Mouse (Mus musculus): Measurements from ENCODE around the gene Hdac6. TPM values are rescaled to one million over a fixed set of nuclear protein-coding genes. Genes with fewer than 3 reads are reported as not detected.
A peak's percentile ranks its signal among the peaks of the same experiment; 100 is the strongest.

Gene Hdac6
- polyA plus RNA-seq (2015; fragmentation: Nextera tagmentation; extraction: Ambion mirVana): 7.2 and 7.5 TPM in 2 replicates

DNA sequence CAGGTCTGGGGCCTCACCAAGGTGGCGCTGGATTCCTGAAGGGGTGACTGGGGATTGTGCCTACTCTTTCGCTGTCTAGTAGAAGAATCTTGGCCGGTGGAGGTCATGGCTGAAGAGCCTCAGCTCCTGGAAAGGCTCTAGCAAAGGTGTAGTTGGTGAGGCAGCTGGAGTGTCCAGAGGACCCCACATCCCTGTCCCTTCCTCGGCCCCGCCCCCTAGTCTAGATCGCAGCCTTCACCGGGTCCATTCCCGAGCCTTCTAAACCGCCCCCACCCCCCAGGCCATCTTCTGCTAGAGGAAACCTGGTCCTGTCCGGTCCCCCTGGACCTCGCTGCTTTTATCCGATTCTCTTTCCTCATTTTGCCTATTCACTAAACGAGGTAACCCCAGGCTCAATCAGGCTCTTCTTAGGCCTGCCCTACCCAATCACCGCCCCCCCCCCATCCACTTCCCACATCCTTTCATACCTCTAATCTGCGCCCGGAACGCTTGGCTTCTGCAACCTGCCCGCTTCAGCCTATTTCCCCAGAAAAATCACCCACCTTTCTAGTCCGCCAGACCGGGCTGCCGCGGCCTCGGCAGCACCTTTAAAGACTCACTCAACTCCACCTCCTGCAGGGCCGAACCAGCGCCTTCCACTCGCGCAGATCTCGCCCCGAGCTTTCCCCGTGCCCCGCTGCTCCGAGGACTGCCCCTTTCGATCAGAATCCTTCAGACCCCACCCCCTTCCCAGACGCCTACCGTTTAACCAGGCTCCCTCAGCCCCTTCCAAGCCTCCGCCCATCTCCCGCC, at the start of gene Hdac6:
Gene Hdac6, minus strand, starts transcription at position 782 of the 792 bp plus-strand sequence.
- Histone ChIP-seq H3K27me3 (replicated peaks; ENCODE audit: insufficient read depth, low read length) (no peaks in the 10 kb centered on the region), H3K27ac (ENCODE audit: low read length) (no peak within 1 kb of the TSS)
- ATAC-seq: no peak; the same call in none of the 2 replicates

DNA sequence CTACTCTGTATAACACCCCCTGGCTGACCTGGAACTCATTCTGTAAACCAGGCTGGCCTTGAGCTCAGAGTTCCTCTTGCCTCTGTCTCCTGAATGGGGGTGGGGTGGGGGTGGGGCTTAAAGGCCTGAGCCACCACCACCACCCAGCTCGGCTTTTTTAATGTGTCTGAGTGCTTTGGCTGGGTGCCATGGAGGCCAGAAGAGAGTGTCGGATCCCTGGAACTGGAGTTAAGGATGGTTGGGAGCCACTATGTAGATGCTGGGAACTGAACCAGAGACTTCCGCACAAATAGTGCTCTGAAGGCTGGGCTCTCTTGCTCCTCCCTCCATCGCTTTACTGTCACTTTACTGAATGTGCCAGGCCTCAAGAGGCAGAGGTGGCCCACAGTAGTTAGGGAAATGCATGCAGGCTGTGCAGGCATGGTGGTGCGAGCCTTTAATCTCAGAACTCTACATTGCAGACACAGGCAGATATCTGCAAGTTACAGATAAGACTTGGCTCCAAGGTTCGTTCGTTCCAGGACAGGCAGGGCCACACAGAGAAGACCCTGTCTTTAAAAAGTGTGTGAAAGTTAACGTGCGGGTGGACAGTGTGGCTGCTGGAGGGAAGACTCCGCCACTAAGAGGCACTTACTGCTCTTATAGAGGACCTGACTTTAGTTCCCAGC, 45.5 kb upstream of the Hdac6 start:
- H3K36me3 ChIP-seq (ENCODE audit: insufficient read depth, low read length): no peaks in the 10 kb centered on the region
- no peak overlapping the region for H3K4me2 ChIP-seq (replicated peaks; ENCODE audit: low read depth, low read length)
- H3K27me3 ChIP-seq (replicated peaks; ENCODE audit: insufficient read depth, low read length): no peaks in the 10 kb centered on the region
- no peak overlapping the region for H3K27ac ChIP-seq (ENCODE audit: low read length)
- no peaks in the 10 kb centered on the region for H3K9me3 ChIP-seq (ENCODE audit: low read length)
- TF ChIP-seq CTCF (IDR thresholded peaks at IDR 0.05) (no peak), EP300 (IDR thresholded peaks at IDR 0.05) (no peak)
- 63% methylated on average over 10 of the region's 10 CpGs for WGBS
- H3K4me3 ChIP-seq (ENCODE audit: low read depth, low read length): no peak overlapping the region
- DNase-seq (ENCODE audit: low spot score): no peak
- no peaks in the 10 kb centered on the region for H3K4me1 ChIP-seq (ENCODE audit: insufficient read depth, low read depth, low read length)
- H3K9ac ChIP-seq (replicated peaks; ENCODE audit: low read depth): no peak overlapping the region
- ATAC-seq: no peak

More for the DNA sequence above, at the start of gene Hdac6:
- peak within 1 kb of the TSS; percentile 36 for H3K4me3 ChIP-seq (ENCODE audit: low read depth, low read length)
- H3K4me2 ChIP-seq (replicated peaks; ENCODE audit: low read depth, low read length): peak within 1 kb of the TSS; percentile 51
- H3K36me3 ChIP-seq (ENCODE audit: insufficient read depth, low read length): no peaks in the 10 kb centered on the region
- 13% methylated on average over 34 of the region's 37 CpGs for WGBS
- H3K9ac ChIP-seq (replicated peaks; ENCODE audit: low read depth): peak within 1 kb of the TSS; percentile 44; the same call in 1 of the 2 replicates
- TF ChIP-seq CTCF (IDR thresholded peaks at IDR 0.05): no peak
- no peak for TF ChIP-seq EP300 (IDR thresholded peaks at IDR 0.05)
- no peaks in the 10 kb centered on the region for H3K9me3 ChIP-seq (ENCODE audit: low read length)
- H3K4me1 ChIP-seq (ENCODE audit: insufficient read depth, low read depth, low read length): no peaks in the 10 kb centered on the region
- DNase-seq (ENCODE audit: low spot score): no peak

- no peak overlapping the region for H3K4me2 ChIP-seq (replicated peaks; ENCODE audit: low read depth, low read length)
- ATAC-seq: no peak
- H3K4me3 ChIP-seq (ENCODE audit: low read depth, low read length): no peak overlapping the region
- H3K9ac ChIP-seq (replicated peaks; ENCODE audit: low read depth): no peak overlapping the region
- no peak for TF ChIP-seq CTCF (IDR thresholded peaks at IDR 0.05)
- no peak for TF ChIP-seq EP300 (IDR thresholded peaks at IDR 0.05)
- no peaks in the 10 kb centered on the region for H3K27me3 ChIP-seq (replicated peaks; ENCODE audit: insufficient read depth, low read length)
- H3K4me1 ChIP-seq (ENCODE audit: insufficient read depth, low read depth, low read length): no peaks in the 10 kb centered on the region
- H3K9me3 ChIP-seq (ENCODE audit: low read length): no peaks in the 10 kb centered on the region
- no peaks in the 10 kb centered on the region for H3K36me3 ChIP-seq (ENCODE audit: insufficient read depth, low read length)
- no peak overlapping the region for H3K27ac ChIP-seq (ENCODE audit: low read length)
- whole genome bisulfite sequencing: 52% methylated on average over 8 of the region's 8 CpGs
- no peak for DNase-seq (ENCODE audit: low spot score)
Measured at GRCm38 (mm10) chrX:7992379-7993067, 44.8 kb upstream of the Hdac6 start.

GRCm38 (mm10) chrX:7981368-7981767, 33.7 kb upstream of the Hdac6 start:
- 84% methylated on average over 7 of the region's 7 CpGs for WGBS
- ATAC-seq: no peak

GRCm38 (mm10) chrX:7977892-7978291, 30.2 kb upstream of the Hdac6 start, which contains the start of gene Gata1:
TSS of gene Gata1 (minus strand) at chrX:7978071.
- Histone ChIP-seq H3K27ac (ENCODE audit: low read length) (no peak within 1 kb of the TSS), H3K4me2 (replicated peaks; ENCODE audit: low read depth, low read length) (no peak within 1 kb of the TSS), H3K4me1 (ENCODE audit: insufficient read depth, low read depth, low read length) (no peaks in the 10 kb centered on the region), H3K36me3 (ENCODE audit: insufficient read depth, low read length) (no peaks in the 10 kb centered on the region), H3K27me3 (replicated peaks; ENCODE audit: insufficient read depth, low read length) (no peaks in the 10 kb centered on the region), H3K4me3 (ENCODE audit: low read depth, low read length) (no peak within 1 kb of the TSS), H3K9me3 (ENCODE audit: low read length) (no peaks in the 10 kb centered on the region), H3K9ac (replicated peaks; ENCODE audit: low read depth) (no peak within 1 kb of the TSS)
- DNase-seq (ENCODE audit: low spot score) (no peak), ATAC-seq (no peak)
- TF ChIP-seq CTCF (IDR thresholded peaks at IDR 0.05): no peak
- no peak for TF ChIP-seq EP300 (IDR thresholded peaks at IDR 0.05)
- WGBS: 93% methylated on average over 11 of the region's 11 CpGs

More at GRCm38 (mm10) chrX:7981368-7981767, 33.7 kb upstream of the Hdac6 start:
- no peak for TF ChIP-seq CTCF (IDR thresholded peaks at IDR 0.05)
- TF ChIP-seq EP300 (IDR thresholded peaks at IDR 0.05): no peak
- Histone ChIP-seq H3K4me1 (ENCODE audit: insufficient read depth, low read depth, low read length) (no peaks in the 10 kb centered on the region), H3K9me3 (ENCODE audit: low read length) (no peaks in the 10 kb centered on the region), H3K4me3 (ENCODE audit: low read depth, low read length) (no peak overlapping the region), H3K27ac (ENCODE audit: low read length) (no peak overlapping the region), H3K36me3 (ENCODE audit: insufficient read depth, low read length) (no peaks in the 10 kb centered on the region), H3K4me2 (replicated peaks; ENCODE audit: low read depth, low read length) (no peak overlapping the region), H3K9ac (replicated peaks; ENCODE audit: low read depth) (no peak overlapping the region), H3K27me3 (replicated peaks; ENCODE audit: insufficient read depth, low read length) (no peaks in the 10 kb centered on the region)
- DNase-seq (ENCODE audit: low spot score): no peak

- DNase-seq (ENCODE audit: low spot score) (no peak), ATAC-seq (no peak)
- WGBS: 57% methylated on average over 3 of the region's 4 CpGs
- Histone ChIP-seq H3K9me3 (ENCODE audit: low read length) (no peaks in the 10 kb centered on the region), H3K9ac (replicated peaks; ENCODE audit: low read depth) (no peak overlapping the region), H3K4me3 (ENCODE audit: low read depth, low read length) (no peak overlapping the region), H3K4me1 (ENCODE audit: insufficient read depth, low read depth, low read length) (no peaks in the 10 kb centered on the region), H3K27me3 (replicated peaks; ENCODE audit: insufficient read depth, low read length) (no peaks in the 10 kb centered on the region), H3K36me3 (ENCODE audit: insufficient read depth, low read length) (no peaks in the 10 kb centered on the region), H3K27ac (ENCODE audit: low read length) (no peak overlapping the region), H3K4me2 (replicated peaks; ENCODE audit: low read depth, low read length) (no peak overlapping the region)
- TF ChIP-seq CTCF (IDR thresholded peaks at IDR 0.05): no peak
- no peak for TF ChIP-seq EP300 (IDR thresholded peaks at IDR 0.05)
Measured at GRCm38 (mm10) chrX:7971292-7971691, 23.6 kb upstream of the Hdac6 start.
